Mouse (Mus musculus): Measurements from ENCODE around the gene Cntnap2. TPM values are rescaled to one million over a fixed set of nuclear protein-coding genes. Genes with fewer than 3 reads are reported as not detected.
A peak's percentile ranks its signal among the peaks of the same experiment; 100 is the strongest.

Cntnap2 gene
- polyA plus RNA-seq, 2 experiments = 1.5 to 2.5 TPM

DNA sequence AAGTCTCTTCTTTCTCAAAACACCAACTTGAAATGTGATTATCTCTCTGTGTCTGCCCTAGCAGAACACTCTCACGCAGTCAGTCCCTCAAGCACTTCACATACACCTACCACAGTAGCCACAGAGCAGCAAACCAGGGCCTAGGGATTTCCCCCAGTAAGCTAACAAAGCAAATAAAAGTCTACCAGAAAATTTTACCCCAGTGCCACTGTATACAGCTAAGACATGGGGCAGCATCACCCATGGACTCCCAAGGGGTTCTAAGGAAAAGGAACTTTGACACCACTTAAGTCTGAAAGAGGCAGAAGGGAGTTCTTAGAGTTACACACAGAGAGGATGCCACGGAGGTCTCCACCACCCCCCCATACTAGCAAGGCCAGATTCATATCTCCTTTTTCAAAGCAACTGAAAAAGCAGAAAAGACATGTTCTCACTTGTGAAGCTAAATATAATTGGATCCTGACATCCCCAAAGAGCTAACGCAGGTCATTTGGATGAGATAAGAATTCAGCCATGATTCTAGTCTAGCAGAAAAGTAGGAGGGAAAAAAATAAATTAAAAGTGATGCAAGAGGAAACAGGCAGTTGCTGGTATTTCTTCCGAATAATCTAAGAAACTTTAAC is 1967.0 kb downstream of the Cntnap2 start:
- H3K4me2 ChIP-seq (replicated peaks; ENCODE audit: low read depth, low read length, severe bottlenecking) = no peak overlapping the region
- H3K9me3 ChIP-seq (ENCODE audit: control insufficient read depth, low read length) = no peaks in the 10 kb centered on the region
- DNase-seq (ENCODE audit: low spot score) (no peak), ATAC-seq (ENCODE audit: low FRiP score, low read depth) (no peak)
- no peak overlapping the region for H3K4me3 ChIP-seq (replicated peaks; ENCODE audit: low read length)
- H3K27me3 ChIP-seq (ENCODE audit: control insufficient read depth, insufficient read depth, low read length) = no peaks in the 10 kb centered on the region
- no peaks in the 10 kb centered on the region for H3K36me3 ChIP-seq (ENCODE audit: control insufficient read depth, insufficient read depth, low read length)
- H3K4me1 ChIP-seq (ENCODE audit: control insufficient read depth, insufficient read depth, low read length) = no peaks in the 10 kb centered on the region
- TF ChIP-seq POLR2A (IDR thresholded peaks at IDR 0.05; ENCODE audit: borderline replicate concordance, extremely low read depth, insufficient read depth, insufficient read length) = no peak
- no peak overlapping the region for H3K9ac ChIP-seq (ENCODE audit: low read depth, low read length, severe bottlenecking)
- WGBS = 81% methylated on average over 4 of the region's 4 CpGs
- no peak overlapping the region for H3K27ac ChIP-seq (replicated peaks; ENCODE audit: low read depth, low read length)

DNA sequence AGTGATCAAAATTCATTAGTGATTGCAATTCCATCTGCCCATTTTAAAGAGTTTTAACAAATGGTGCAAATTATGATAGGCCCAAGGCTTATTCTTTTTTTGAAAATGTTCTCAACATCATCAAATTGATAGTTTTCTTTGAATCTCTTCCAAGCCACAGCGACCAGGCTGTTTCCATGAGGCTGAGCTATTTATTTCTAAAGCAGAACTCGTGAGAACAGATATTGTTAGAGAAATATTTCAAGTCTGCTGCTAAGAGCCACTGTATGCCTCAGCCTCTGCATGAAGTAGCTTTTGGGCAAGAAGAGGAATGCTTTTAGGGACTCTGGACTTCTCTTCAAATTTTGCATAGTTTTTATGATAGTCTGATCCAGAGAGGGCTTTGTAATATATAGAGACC is 1972.2 kb downstream of the Cntnap2 start:
- no peak overlapping the region for H3K4me3 ChIP-seq (replicated peaks; ENCODE audit: low read length)
- WGBS = 71% methylated on average over 2 of the region's 2 CpGs
- no peak overlapping the region for H3K27ac ChIP-seq (replicated peaks; ENCODE audit: low read depth, low read length)
- H3K4me2 ChIP-seq (replicated peaks; ENCODE audit: low read depth, low read length, severe bottlenecking) = no peak overlapping the region
- TF ChIP-seq POLR2A (IDR thresholded peaks at IDR 0.05; ENCODE audit: borderline replicate concordance, extremely low read depth, insufficient read depth, insufficient read length) = no peak
- H3K27me3 ChIP-seq (ENCODE audit: control insufficient read depth, insufficient read depth, low read length) = no peaks in the 10 kb centered on the region
- H3K4me1 ChIP-seq (ENCODE audit: control insufficient read depth, insufficient read depth, low read length) = no peaks in the 10 kb centered on the region
- H3K9ac ChIP-seq (ENCODE audit: low read depth, low read length, severe bottlenecking) = no peak overlapping the region
- H3K9me3 ChIP-seq (ENCODE audit: control insufficient read depth, low read length) = no peaks in the 10 kb centered on the region
- no peaks in the 10 kb centered on the region for H3K36me3 ChIP-seq (ENCODE audit: control insufficient read depth, insufficient read depth, low read length)
- DNase-seq (ENCODE audit: low spot score) = no peak
- ATAC-seq (ENCODE audit: low FRiP score, low read depth) = no peak

- DNase-seq (ENCODE audit: low spot score) (no peak), ATAC-seq (ENCODE audit: low FRiP score, low read depth) (no peak)
- Histone ChIP-seq H3K4me2 (replicated peaks; ENCODE audit: low read depth, low read length, severe bottlenecking) (no peak overlapping the region), H3K27me3 (ENCODE audit: control insufficient read depth, insufficient read depth, low read length) (no peaks in the 10 kb centered on the region), H3K4me3 (replicated peaks; ENCODE audit: low read length) (no peak overlapping the region), H3K9ac (ENCODE audit: low read depth, low read length, severe bottlenecking) (no peak overlapping the region), H3K4me1 (ENCODE audit: control insufficient read depth, insufficient read depth, low read length) (0 out of 2 replicates have a peak, but pooled peaks cover 5% of the 10 kb centered on the region), H3K9me3 (ENCODE audit: control insufficient read depth, low read length) (no peaks in the 10 kb centered on the region), H3K36me3 (ENCODE audit: control insufficient read depth, insufficient read depth, low read length) (no peaks in the 10 kb centered on the region), H3K27ac (replicated peaks; ENCODE audit: low read depth, low read length) (no peak overlapping the region)
- 83% methylated on average over 1 of the region's 1 CpGs for WGBS
- no peak for TF ChIP-seq POLR2A (IDR thresholded peaks at IDR 0.05; ENCODE audit: borderline replicate concordance, extremely low read depth, insufficient read depth, insufficient read length)
Measured at GRCm38 (mm10) chr6:47042602-47043001, 1983.4 kb downstream of the Cntnap2 start.

GRCm38 (mm10) chr6:47043586-47043985 is 1984.4 kb downstream of the Cntnap2 start:
- no peak for TF ChIP-seq POLR2A (IDR thresholded peaks at IDR 0.05; ENCODE audit: borderline replicate concordance, extremely low read depth, insufficient read depth, insufficient read length)
- Histone ChIP-seq H3K4me2 (replicated peaks; ENCODE audit: low read depth, low read length, severe bottlenecking) (no peak overlapping the region), H3K27ac (replicated peaks; ENCODE audit: low read depth, low read length) (no peak overlapping the region), H3K9me3 (ENCODE audit: control insufficient read depth, low read length) (no peaks in the 10 kb centered on the region), H3K9ac (ENCODE audit: low read depth, low read length, severe bottlenecking) (no peak overlapping the region), H3K4me3 (replicated peaks; ENCODE audit: low read length) (no peak overlapping the region), H3K27me3 (ENCODE audit: control insufficient read depth, insufficient read depth, low read length) (no peaks in the 10 kb centered on the region), H3K36me3 (ENCODE audit: control insufficient read depth, insufficient read depth, low read length) (no peaks in the 10 kb centered on the region), H3K4me1 (ENCODE audit: control insufficient read depth, insufficient read depth, low read length) (0 out of 2 replicates have a peak, but pooled peaks cover 5% of the 10 kb centered on the region)
- no peak for DNase-seq (ENCODE audit: low spot score)
- WGBS = 47% methylated on average over 1 of the region's 1 CpGs
- ATAC-seq (ENCODE audit: low FRiP score, low read depth) = no peak

DNA sequence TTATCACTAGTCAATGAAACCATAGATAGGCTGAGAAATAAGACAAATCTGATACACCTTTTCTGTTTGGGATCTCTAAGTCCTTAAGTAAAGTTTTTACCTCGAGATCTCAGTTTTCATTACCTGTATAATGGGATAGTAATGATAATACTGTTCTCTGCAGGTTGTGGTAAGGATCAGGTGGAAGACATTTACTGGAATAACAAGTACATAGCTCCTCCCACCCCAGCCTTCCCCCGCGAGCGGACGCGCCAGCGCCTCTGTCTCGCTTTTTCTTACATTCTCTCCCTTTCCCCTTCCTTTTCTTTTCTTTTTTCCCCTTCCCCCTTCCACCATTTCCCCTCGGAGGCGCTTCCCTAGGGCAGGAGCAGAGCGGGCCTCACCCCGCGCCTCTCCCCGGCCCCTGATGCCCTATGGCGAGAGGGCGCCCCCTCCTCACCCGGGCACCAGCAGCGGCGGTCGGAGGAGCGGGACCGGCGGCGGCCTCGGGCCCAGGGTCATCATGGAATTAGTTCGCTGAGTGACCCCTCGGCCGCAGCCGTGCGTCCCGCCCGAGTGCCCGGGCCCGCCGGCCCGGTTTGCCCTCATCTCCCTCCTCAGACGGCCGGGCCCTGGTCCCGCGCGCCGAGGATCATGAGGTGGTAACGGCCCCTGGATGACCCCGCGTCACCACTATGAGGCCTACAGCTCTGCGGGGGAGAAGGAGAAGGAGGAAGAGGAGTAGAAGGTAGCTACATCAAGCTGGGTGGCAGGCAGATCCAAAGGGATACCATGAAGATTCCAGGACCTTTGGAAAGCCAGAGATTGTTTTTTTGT is 1985.4 kb downstream of the Cntnap2 start:
- Histone ChIP-seq H3K9me3 (ENCODE audit: control insufficient read depth, low read length) (no peaks in the 10 kb centered on the region), H3K4me3 (replicated peaks; ENCODE audit: low read length) (peak overlapping the region; percentile 39), H3K9ac (ENCODE audit: low read depth, low read length, severe bottlenecking) (peak overlapping the region; percentile 52), H3K27me3 (ENCODE audit: control insufficient read depth, insufficient read depth, low read length) (no peaks in the 10 kb centered on the region), H3K27ac (replicated peaks; ENCODE audit: low read depth, low read length) (no peak overlapping the region), H3K36me3 (ENCODE audit: control insufficient read depth, insufficient read depth, low read length) (no peaks in the 10 kb centered on the region), H3K4me2 (replicated peaks; ENCODE audit: low read depth, low read length, severe bottlenecking) (peak overlapping the region; percentile 58), H3K4me1 (ENCODE audit: control insufficient read depth, insufficient read depth, low read length) (0 out of 2 replicates have a peak, but pooled peaks cover 5% of the 10 kb centered on the region)
- DNase-seq (ENCODE audit: low spot score) = no peak
- 4% methylated on average over 46 of the region's 46 CpGs for WGBS
- TF ChIP-seq POLR2A (IDR thresholded peaks at IDR 0.05; ENCODE audit: borderline replicate concordance, extremely low read depth, insufficient read depth, insufficient read length) = no peak
- no peak for ATAC-seq (ENCODE audit: low FRiP score, low read depth)

All from limb, embryonic 14.5 days (tissue).